Mouse (Mus musculus) heart, embryonic 14.5 days (tissue): ENCODE measurements at regions not wholly inside any gene's neighbourhood (a gene's known extent, or its start where the extent isn't known, plus 50 kb on each side); places are given as distances from the start of the nearest gene placed in this dataset.
A peak's percentile ranks its signal among the peaks of the same experiment; 100 is the strongest.

Source experiments
- ATAC-seq: fragments of 200-750 bp; cut with Nextera tagmentation; 2 replicates; pipeline ENCODE4 v1.8.0; 2017; ENCODE audit warnings: low read depth, moderate TSS enrichment; ENCODE audit not compliant: insufficient number of reproducible peaks, insufficient read depth, low FRiP score
- H3K27ac ChIP-seq, 2 experiments: fragments of 200-500 bp in 1 of 2; fragments of 300-500 bp in 1 of 2; sonication (generic) in 1 of 2; replicated peaks in 1 of 2; 2 replicates each; pipeline ENCODE4 v1.5.1; 2012 to 2014; ENCODE audit warnings: low read depth in 2 of 2, low read length in 2 of 2, control low read depth in 1 of 2, mild to moderate bottlenecking in 1 of 2, mixed read lengths in 1 of 2; ENCODE audit not compliant: control insufficient read depth in 1 of 2, insufficient read depth in 1 of 2
- H3K27me3 ChIP-seq: fragments of 300-500 bp; sonication (generic); 2 replicates; pipeline ENCODE4 v1.6.1; 2014; ENCODE audit warnings: mild to moderate bottlenecking, low read length, control low read depth; ENCODE audit not compliant: control insufficient read depth, insufficient read depth
- H3K36me3 ChIP-seq: fragments of 300-500 bp; sonication (generic); 2 replicates; pipeline ENCODE4 v1.6.1; 2014; ENCODE audit warnings: mild to moderate bottlenecking, control low read depth, low read length, mixed read lengths; ENCODE audit not compliant: control insufficient read depth, insufficient read depth
- H3K4me1 ChIP-seq, 2 experiments: fragments of 200-500 bp in 1 of 2; fragments of 300-500 bp in 1 of 2; sonication (generic) in 1 of 2; 2 replicates each; pipeline ENCODE4 v1.6.1; 2012 to 2014; ENCODE audit warnings: low read length in 2 of 2, control low read depth in 1 of 2, mixed read lengths in 1 of 2; ENCODE audit not compliant: control insufficient read depth in 2 of 2, insufficient read depth in 2 of 2
- H3K4me2 ChIP-seq: fragments of 300-500 bp; sonication (generic); 2 replicates; pipeline ENCODE4 v1.6.1; 2014; ENCODE audit warnings: mild to moderate bottlenecking, low read length
- H3K4me3 ChIP-seq, 2 experiments: fragments of 200-500 bp in 1 of 2; fragments of 300-500 bp in 1 of 2; sonication (generic) in 1 of 2; 2 replicates each; pipeline ENCODE4 v1.5.1; 2012 to 2014; ENCODE audit warnings: low read length in 2 of 2, mild to moderate bottlenecking in 2 of 2, control low read depth in 1 of 2, low read depth in 1 of 2, moderate library complexity in 1 of 2; ENCODE audit not compliant: control insufficient read depth in 1 of 2, insufficient read depth in 1 of 2
- H3K9ac ChIP-seq: fragments of 300-500 bp; sonication (generic); 2 replicates; pipeline ENCODE4 v1.6.1; 2014; ENCODE audit warnings: mild to moderate bottlenecking, low read length
- H3K9me3 ChIP-seq: fragments of 300-500 bp; sonication (generic); 2 replicates; pipeline ENCODE4 v1.6.1; 2016; ENCODE audit warnings: low read length, control low read depth; ENCODE audit not compliant: control insufficient read depth
- WGBS: fragments of 180-500 bp; shearing (Covaris S2); extraction: QIAGEN DNeasy Blood & Tissue Kit; methylation state at CpG from one replicate; pipeline ENCODE4 v1.1.7; 2014; 5-methylcytosine and 5-hydroxymethylcytosine counted together

GRCm38 (mm10) chr1:154024301-154024700 lies 124.3 kb upstream of the Teddm2 start:
- Histone ChIP-seq H3K36me3 (no peaks in the 10 kb centered on the region), H3K27ac (no peak overlapping the region), H3K4me3 (no peak overlapping the region), H3K9me3 (no peaks in the 10 kb centered on the region), H3K4me1 (no peaks in the 10 kb centered on the region), H3K4me2 (no peak overlapping the region), H3K9ac (no peak overlapping the region), H3K27me3 (no peaks in the 10 kb centered on the region)
- whole genome bisulfite sequencing: 72% methylated on average over 3 of the region's 3 CpGs
- ATAC-seq: no peak

- H3K9ac ChIP-seq: no peak overlapping the region
- no peaks in the 10 kb centered on the region for H3K27me3 ChIP-seq
- no peak overlapping the region for H3K27ac ChIP-seq
- H3K4me3 ChIP-seq: no peak overlapping the region
- ATAC-seq: no peak
- whole genome bisulfite sequencing: 67% methylated on average over 4 of the region's 4 CpGs
- H3K4me1 ChIP-seq: no peaks in the 10 kb centered on the region
- no peaks in the 10 kb centered on the region for H3K9me3 ChIP-seq
- H3K36me3 ChIP-seq: no peaks in the 10 kb centered on the region
- no peak overlapping the region for H3K4me2 ChIP-seq
Measured at GRCm38 (mm10) chr1:154027303-154027702, 127.3 kb upstream of the Teddm2 start.

GRCm38 (mm10) chr1:154029826-154030225 lies 129.8 kb upstream of the Teddm2 start:
- Histone ChIP-seq H3K9ac (no peak overlapping the region), H3K4me3 (no peak overlapping the region), H3K27ac (no peak overlapping the region), H3K27me3 (no peaks in the 10 kb centered on the region), H3K36me3 (no peaks in the 10 kb centered on the region), H3K4me1 (peaks cover 7 to 9% of the 10 kb centered on the region in 2 experiments; a peak in 3 of 4 replicates), H3K4me2 (no peak overlapping the region), H3K9me3 (no peaks in the 10 kb centered on the region)
- no peak for ATAC-seq
- 71% methylated on average over 3 of the region's 3 CpGs for WGBS

- Histone ChIP-seq H3K4me2 (peak overlapping the region; percentile 63), H3K36me3 (no peaks in the 10 kb centered on the region), H3K27me3 (no peaks in the 10 kb centered on the region), H3K27ac (no peak overlapping the region), H3K4me3 (peak overlapping the region; percentile 8 to 28; a peak in 3 of 4 replicates), H3K9ac (no peak overlapping the region), H3K4me1 (peaks cover 7 to 9% of the 10 kb centered on the region in 2 experiments; a peak in 3 of 4 replicates), H3K9me3 (no peaks in the 10 kb centered on the region)
- no peak; the same call in 1 of the 2 replicates for ATAC-seq
- WGBS: 9% methylated on average over 14 of the region's 14 CpGs
Measured at GRCm38 (mm10) chr1:154032669-154033099, 132.7 kb upstream of the Teddm2 start.

- peaks cover 7 to 13% of the 10 kb centered on the region in 2 experiments; a peak in 3 of 4 replicates for H3K4me1 ChIP-seq
- no peaks in the 10 kb centered on the region for H3K9me3 ChIP-seq
- H3K27ac ChIP-seq: peak overlapping the region in 1 of 2 experiments; percentile 35; a peak in 1 of 4 replicates
- peak overlapping the region; percentile 34 for H3K9ac ChIP-seq
- H3K27me3 ChIP-seq: no peaks in the 10 kb centered on the region
- peak overlapping the region; percentile 47 for H3K4me2 ChIP-seq
- WGBS: 8% methylated on average over 13 of the region's 13 CpGs
- no peaks in the 10 kb centered on the region for H3K36me3 ChIP-seq
- H3K4me3 ChIP-seq: no peak overlapping the region
- ATAC-seq: peak; percentile 73; the same call in 1 of the 2 replicates
Measured at GRCm38 (mm10) chr1:154033958-154034606, 134.1 kb upstream of the Teddm2 start.

- ATAC-seq: no peak
- 49% methylated on average over 4 of the region's 4 CpGs for WGBS
- no peaks in the 10 kb centered on the region for H3K9me3 ChIP-seq
Measured at GRCm38 (mm10) chr1:154036729-154037270, 136.8 kb upstream of the Teddm2 start.

GRCm38 (mm10) chr1:154038241-154038640 lies 138.2 kb upstream of the Teddm2 start:
- ATAC-seq: no peak
- Histone ChIP-seq H3K27me3 (no peaks in the 10 kb centered on the region), H3K27ac (no peak overlapping the region), H3K4me3 (no peak overlapping the region), H3K36me3 (no peaks in the 10 kb centered on the region), H3K4me2 (no peak overlapping the region), H3K9me3 (no peaks in the 10 kb centered on the region), H3K9ac (no peak overlapping the region), H3K4me1 (peaks cover 7 to 13% of the 10 kb centered on the region in 2 experiments; a peak in 3 of 4 replicates)
- WGBS: 40% methylated on average over 2 of the region's 2 CpGs

More at GRCm38 (mm10) chr1:154036729-154037270, 136.8 kb upstream of the Teddm2 start:
- H3K4me1 ChIP-seq: peaks cover 7 to 13% of the 10 kb centered on the region in 2 experiments; a peak in 3 of 4 replicates
- no peaks in the 10 kb centered on the region for H3K27me3 ChIP-seq
- H3K4me3 ChIP-seq: no peak overlapping the region
- no peaks in the 10 kb centered on the region for H3K36me3 ChIP-seq
- H3K4me2 ChIP-seq: no peak overlapping the region
- no peak overlapping the region for H3K9ac ChIP-seq
- H3K27ac ChIP-seq: no peak overlapping the region
